Mouse (Mus musculus): ENCODE data around the gene Hsph1.

- TF ChIP-seq GATA1 (IDR thresholded peaks at IDR 0.05; ENCODE audit: borderline replicate concordance, low read length) (no peak), FLI1 (IDR thresholded peaks at IDR 0.05; ENCODE audit: low read length) (no peak)
These were observed 42.0 kb downstream of the Hsph1 start for GRCm38 (mm10) chr5:149594215-149594614.
